Mouse (Mus musculus) midbrain, embryonic 16.5 days (tissue): ENCODE data around the gene Gstp2. TPM values are rescaled to one million over a fixed set of nuclear protein-coding genes. Genes with fewer than 3 reads are reported as not detected.

Experiments
- ATAC-seq: fragments of 200-750 bp; cut with Nextera tagmentation; 2 replicates; pipeline ENCODE4 v1.8.0; 2017; ENCODE audit warnings: moderate TSS enrichment
- H3K27ac ChIP-seq: fragments of 300-500 bp; sonication (generic); 2 replicates; pipeline ENCODE4 v1.5.1; 2014; ENCODE audit warnings: mild to moderate bottlenecking, low read length, mixed read lengths
- H3K27me3 ChIP-seq: fragments of 300-500 bp; sonication (generic); 2 replicates; pipeline ENCODE4 v1.6.1; 2014; ENCODE audit warnings: low read depth, low read length, mixed read lengths; ENCODE audit not compliant: control insufficient read depth, insufficient read depth
- H3K36me3 ChIP-seq: fragments of 300-500 bp; sonication (generic); 2 replicates; pipeline ENCODE4 v1.6.1; 2014; ENCODE audit warnings: mild to moderate bottlenecking, low read length, moderate library complexity, mixed read lengths; ENCODE audit not compliant: control insufficient read depth, insufficient read depth
- H3K4me1 ChIP-seq: fragments of 300-500 bp; sonication (generic); 2 replicates; pipeline ENCODE4 v1.6.1; 2014; ENCODE audit warnings: mild to moderate bottlenecking, low read length, mixed read lengths; ENCODE audit not compliant: control insufficient read depth, insufficient read depth
- H3K4me2 ChIP-seq: fragments of 300-500 bp; sonication (generic); 2 replicates; pipeline ENCODE4 v1.6.1; 2014; ENCODE audit warnings: mild to moderate bottlenecking, low read length, mixed read lengths
- H3K4me3 ChIP-seq: fragments of 300-500 bp; sonication (generic); 2 replicates; pipeline ENCODE4 v1.5.1; 2014; ENCODE audit warnings: low read depth, mild to moderate bottlenecking, low read length, moderate library complexity, mixed read lengths
- H3K9ac ChIP-seq: fragments of 300-500 bp; sonication (generic); 2 replicates; pipeline ENCODE4 v1.6.1; 2014; ENCODE audit warnings: low read depth, low read length, mixed read lengths
- H3K9me3 ChIP-seq: fragments of 300-500 bp; sonication (generic); replicated peaks from 2 replicates; pipeline ENCODE4 v1.6.1; 2014; ENCODE audit warnings: mild to moderate bottlenecking, low read length, mixed read lengths; ENCODE audit not compliant: control insufficient read depth, poor library complexity, severe bottlenecking
- WGBS: fragments of 180-500 bp; shearing (Covaris S2); extraction: QIAGEN DNeasy Blood & Tissue Kit; methylation state at CpG from one replicate; pipeline ENCODE4 v1.1.7; 2014; 5-methylcytosine and 5-hydroxymethylcytosine counted together
- polyA plus RNA-seq: library from polyadenylated mRNA; unstranded; fragments of >200 nt; fragmentation: Nextera tagmentation; extraction: Ambion mirVana; gene quantifications from 2 replicates; pipeline ENCODE4 v1.2.1, GENCODE M21; 2015

Gene Gstp2
- polyA plus RNA-seq, 1 experiment from 2014 or later: 5.2 TPM

GRCm38 (mm10) chr19:4012432-4013022, 33.3 kb downstream of the Gstp2 start, which contains the start of gene Ndufv1:
TSS of gene Ndufv1 (minus strand) at chr19:4012806.
- Histone ChIP-seq H3K27me3 (no peaks in the 10 kb centered on the region), H3K4me3 (peak within 1 kb of the TSS; percentile 85), H3K9me3 (no peaks in the 10 kb centered on the region), H3K36me3 (peaks cover 18% of the 10 kb centered on the region), H3K9ac (peak within 1 kb of the TSS; percentile 86), H3K27ac (peak within 1 kb of the TSS; percentile 81), H3K4me2 (peak within 1 kb of the TSS; percentile 68), H3K4me1 (peaks cover 17% of the 10 kb centered on the region)
- under 1% methylated on average over 45 of the region's 45 CpGs for WGBS
- ATAC-seq: peak; percentile 99

- H3K9me3 ChIP-seq: no peaks in the 10 kb centered on the region
- ATAC-seq: no peak
- no peak overlapping the region for H3K4me3 ChIP-seq
- no peaks in the 10 kb centered on the region for H3K27me3 ChIP-seq
- H3K27ac ChIP-seq: no peak overlapping the region
- peaks cover 24% of the 10 kb centered on the region for H3K36me3 ChIP-seq
- 91% methylated on average over 5 of the region's 5 CpGs for WGBS
- no peak overlapping the region for H3K9ac ChIP-seq
- H3K4me1 ChIP-seq: peaks cover 17% of the 10 kb centered on the region
- no peak overlapping the region for H3K4me2 ChIP-seq
These were observed 34.7 kb downstream of the Gstp2 start for GRCm38 (mm10) chr19:4011086-4011485.

- H3K4me3 ChIP-seq: no peak overlapping the region
- WGBS: 95% methylated on average over 8 of the region's 8 CpGs
- peaks cover 14% of the 10 kb centered on the region for H3K4me1 ChIP-seq
- no peak for ATAC-seq
- H3K9ac ChIP-seq: no peak overlapping the region
- H3K4me2 ChIP-seq: no peak overlapping the region
- H3K9me3 ChIP-seq: no peaks in the 10 kb centered on the region
- peaks cover 28% of the 10 kb centered on the region for H3K36me3 ChIP-seq
- H3K27ac ChIP-seq: no peak overlapping the region
- H3K27me3 ChIP-seq: no peaks in the 10 kb centered on the region
These were observed 39.9 kb downstream of the Gstp2 start for GRCm38 (mm10) chr19:4005971-4006370.

- no peak for ATAC-seq
- H3K9me3 ChIP-seq: no peaks in the 10 kb centered on the region
- H3K4me2 ChIP-seq: no peak overlapping the region
- H3K27ac ChIP-seq: no peak overlapping the region
- no peak overlapping the region for H3K9ac ChIP-seq
- H3K27me3 ChIP-seq: no peaks in the 10 kb centered on the region
- no peak overlapping the region for H3K4me3 ChIP-seq
- H3K36me3 ChIP-seq: peaks cover 28% of the 10 kb centered on the region
- peaks cover 12% of the 10 kb centered on the region for H3K4me1 ChIP-seq
- 92% methylated on average over 9 of the region's 9 CpGs for WGBS
These were observed 40.7 kb downstream of the Gstp2 start for GRCm38 (mm10) chr19:4005091-4005490.

- no peak for ATAC-seq
- H3K4me3 ChIP-seq: no peak overlapping the region
- no peaks in the 10 kb centered on the region for H3K27me3 ChIP-seq
- no peak overlapping the region for H3K4me2 ChIP-seq
- no peaks in the 10 kb centered on the region for H3K9me3 ChIP-seq
- 87% methylated on average over 15 of the region's 15 CpGs for WGBS
- peaks cover 16% of the 10 kb centered on the region for H3K4me1 ChIP-seq
- peaks cover 27% of the 10 kb centered on the region for H3K36me3 ChIP-seq
- no peak overlapping the region for H3K9ac ChIP-seq
- H3K27ac ChIP-seq: no peak overlapping the region
These were observed 41.5 kb downstream of the Gstp2 start for GRCm38 (mm10) chr19:4004331-4004730.

- Histone ChIP-seq H3K4me3 (no peak overlapping the region), H3K4me1 (peaks cover 16% of the 10 kb centered on the region), H3K27ac (no peak overlapping the region), H3K36me3 (peaks cover 21% of the 10 kb centered on the region), H3K9ac (no peak overlapping the region), H3K27me3 (no peaks in the 10 kb centered on the region), H3K4me2 (no peak overlapping the region), H3K9me3 (no peaks in the 10 kb centered on the region)
- 84% methylated on average over 12 of the region's 12 CpGs for WGBS
- ATAC-seq: no peak
These were observed 42.2 kb downstream of the Gstp2 start for GRCm38 (mm10) chr19:4003641-4004040.

GRCm38 (mm10) chr19:4003112-4003511, 42.7 kb downstream of the Gstp2 start, which contains the start of gene Doc2g:
TSS of gene Doc2g (plus strand) at chr19:4003313.
- 94% methylated on average over 1 of the region's 1 CpGs for WGBS
- no peak within 1 kb of the TSS for H3K9ac ChIP-seq
- ATAC-seq: no peak
- no peaks in the 10 kb centered on the region for H3K9me3 ChIP-seq
- H3K27ac ChIP-seq: no peak within 1 kb of the TSS
- H3K27me3 ChIP-seq: no peaks in the 10 kb centered on the region
- H3K4me2 ChIP-seq: no peak within 1 kb of the TSS
- H3K4me1 ChIP-seq: peaks cover 16% of the 10 kb centered on the region
- peaks cover 16% of the 10 kb centered on the region for H3K36me3 ChIP-seq
- H3K4me3 ChIP-seq: no peak within 1 kb of the TSS

- H3K9ac ChIP-seq: peak overlapping the region; percentile 93; the same call in 1 of the 2 replicates
- WGBS: 94% methylated on average over 5 of the region's 5 CpGs
- peak overlapping the region; percentile 91 for H3K4me2 ChIP-seq
These were observed 44.1 kb downstream of the Gstp2 start for GRCm38 (mm10) chr19:4001752-4002151.

GRCm38 (mm10) chr19:4000949-4001525, 44.8 kb downstream of the Gstp2 start:
- Histone ChIP-seq H3K9ac (peak overlapping the region; percentile 93), H3K4me3 (peak overlapping the region; percentile 81), H3K4me2 (peak overlapping the region; percentile 91), H3K27me3 (no peaks in the 10 kb centered on the region), H3K9me3 (no peaks in the 10 kb centered on the region), H3K36me3 (peaks cover 4% of the 10 kb centered on the region; the same call in 1 of the 2 replicates), H3K27ac (peak overlapping the region; percentile 97), H3K4me1 (peaks cover 16% of the 10 kb centered on the region)
- ATAC-seq: peak; percentile 18; the same call in 1 of the 2 replicates
- 14% methylated on average over 17 of the region's 17 CpGs for WGBS

More at GRCm38 (mm10) chr19:4001752-4002151, 44.1 kb downstream of the Gstp2 start:
- ATAC-seq: no peak
- no peak overlapping the region for H3K27ac ChIP-seq
- peaks cover 16% of the 10 kb centered on the region for H3K4me1 ChIP-seq
- peaks cover 4% of the 10 kb centered on the region; the same call in 1 of the 2 replicates for H3K36me3 ChIP-seq
- no peaks in the 10 kb centered on the region for H3K27me3 ChIP-seq
- H3K9me3 ChIP-seq: no peaks in the 10 kb centered on the region
- no peak overlapping the region for H3K4me3 ChIP-seq
